Mouse (Mus musculus): ENCODE data around the gene Dnajc25.

GRCm38 (mm10) chr4:59015181-59015580, 20.3 kb downstream of the Dnajc25 start:
- TF ChIP-seq CTCF (IDR thresholded peaks at IDR 0.05) (no peak), EP300 (IDR thresholded peaks at IDR 0.05) (no peak)

Measured in lung, postnatal 0 days (tissue).